Mouse (Mus musculus) liver, adult 2 months (tissue): Measurements from ENCODE around the gene Dgkd.

ENCODE experiments used
- CTCF ChIP-seq: fragments of 200-500 bp; IDR thresholded peaks from 2 replicates; pipeline ENCODE4 v1.5.1; 2011; ENCODE audit warnings: low read depth, low read length, control low read depth
- POLR2A ChIP-seq: fragments of 200-500 bp; IDR thresholded peaks from 2 replicates; pipeline ENCODE4 v1.6.1; 2011; ENCODE audit warnings: low read length, control low read depth; ENCODE audit not compliant: insufficient read depth; ENCODE audit errors: extremely low read depth

- TF ChIP-seq CTCF (no peak), POLR2A (no peak)
These were observed 41.0 kb upstream of the Dgkd start for GRCm38 (mm10) chr1:87812061-87812460.
